Mouse (Mus musculus) limb, embryonic 14.5 days (tissue): Measurements from ENCODE around the gene Gm7030. TPM values are rescaled to one million over a fixed set of nuclear protein-coding genes. Genes with fewer than 3 reads are reported as not detected.
"Not testable (repeated sequence)": the region's sequence is repeated elsewhere in the genome, so short reads cannot be mapped to it uniquely, and the experiment has no call there.

Experiments used
- ATAC-seq: fragments of 200-750 bp; cut with Nextera tagmentation; 2 replicates; pipeline ENCODE4 v1.8.0; 2017; ENCODE audit warnings: low read depth, moderate number of reproducible peaks, moderate TSS enrichment; ENCODE audit not compliant: low FRiP score
- DNase-seq: peaks from one replicate; pipeline ENCODE4 v3.0.0-alpha.2; 2015; ENCODE audit warnings: low spot score
- H3K27ac ChIP-seq: fragments of 300-500 bp; sonication (generic); replicated peaks from 2 replicates; pipeline ENCODE4 v1.5.1; 2014; ENCODE audit warnings: low read depth, mild to moderate bottlenecking, low read length, moderate library complexity, mixed read lengths
- H3K27me3 ChIP-seq: fragments of 300-500 bp; sonication (generic); 2 replicates; pipeline ENCODE4 v1.6.1; 2014; ENCODE audit warnings: low read length, mixed read lengths; ENCODE audit not compliant: control insufficient read depth, insufficient read depth
- H3K36me3 ChIP-seq: fragments of 300-500 bp; sonication (generic); 2 replicates; pipeline ENCODE4 v1.6.1; 2014; ENCODE audit warnings: mild to moderate bottlenecking, low read length, moderate library complexity, mixed read lengths; ENCODE audit not compliant: control insufficient read depth, insufficient read depth
- H3K4me1 ChIP-seq: fragments of 300-500 bp; sonication (generic); 2 replicates; pipeline ENCODE4 v1.6.1; 2014; ENCODE audit warnings: antibody characterized with exemption, low read length, mixed read lengths; ENCODE audit not compliant: control insufficient read depth, insufficient read depth
- H3K4me2 ChIP-seq: fragments of 300-500 bp; sonication (generic); replicated peaks from 2 replicates; pipeline ENCODE4 v1.6.1; 2014; ENCODE audit warnings: low read depth, mild to moderate bottlenecking, low read length, moderate library complexity; ENCODE audit not compliant: severe bottlenecking
- H3K4me3 ChIP-seq: fragments of 300-500 bp; sonication (generic); replicated peaks from 2 replicates; pipeline ENCODE4 v1.5.1; 2014; ENCODE audit warnings: low read length
- H3K9ac ChIP-seq: fragments of 300-500 bp; sonication (generic); 2 replicates; pipeline ENCODE4 v1.6.1; 2014; ENCODE audit warnings: mild to moderate bottlenecking, low read depth, low read length, moderate library complexity; ENCODE audit not compliant: severe bottlenecking
- H3K9me3 ChIP-seq: fragments of 300-500 bp; sonication (generic); 2 replicates; pipeline ENCODE4 v1.6.1; 2016; ENCODE audit warnings: low read length; ENCODE audit not compliant: control insufficient read depth
- POLR2A ChIP-seq: fragments of 200-500 bp; IDR thresholded peaks from 2 replicates; pipeline ENCODE4 v1.8.0; 2012; ENCODE audit warnings: inconsistent platforms, mild to moderate bottlenecking, moderate library complexity, borderline replicate concordance; ENCODE audit not compliant: insufficient read depth, insufficient read length; ENCODE audit errors: extremely low read depth
- WGBS: fragments of 180-500 bp; shearing (Covaris S2); extraction: QIAGEN DNeasy Blood & Tissue Kit; methylation state at CpG from one replicate; pipeline ENCODE4 v1.1.7; 2014; 5-methylcytosine and 5-hydroxymethylcytosine counted together
- polyA plus RNA-seq, 2 experiments: library from polyadenylated mRNA; depleted of rRNA in 1 of 2; stranded (reverse) in 1 of 2; unstranded in 1 of 2; fragments of >200 nt; fragmentation: Nextera tagmentation in 1 of 2; extraction: Ambion mirVana in 1 of 2; gene quantifications; 2 replicates each; pipeline versions ENCODE4 v1.2.1 to v1.2.3; 2012 to 2014

The Gm7030 gene
- polyA plus RNA-seq, 2 experiments, result not detected

DNA sequence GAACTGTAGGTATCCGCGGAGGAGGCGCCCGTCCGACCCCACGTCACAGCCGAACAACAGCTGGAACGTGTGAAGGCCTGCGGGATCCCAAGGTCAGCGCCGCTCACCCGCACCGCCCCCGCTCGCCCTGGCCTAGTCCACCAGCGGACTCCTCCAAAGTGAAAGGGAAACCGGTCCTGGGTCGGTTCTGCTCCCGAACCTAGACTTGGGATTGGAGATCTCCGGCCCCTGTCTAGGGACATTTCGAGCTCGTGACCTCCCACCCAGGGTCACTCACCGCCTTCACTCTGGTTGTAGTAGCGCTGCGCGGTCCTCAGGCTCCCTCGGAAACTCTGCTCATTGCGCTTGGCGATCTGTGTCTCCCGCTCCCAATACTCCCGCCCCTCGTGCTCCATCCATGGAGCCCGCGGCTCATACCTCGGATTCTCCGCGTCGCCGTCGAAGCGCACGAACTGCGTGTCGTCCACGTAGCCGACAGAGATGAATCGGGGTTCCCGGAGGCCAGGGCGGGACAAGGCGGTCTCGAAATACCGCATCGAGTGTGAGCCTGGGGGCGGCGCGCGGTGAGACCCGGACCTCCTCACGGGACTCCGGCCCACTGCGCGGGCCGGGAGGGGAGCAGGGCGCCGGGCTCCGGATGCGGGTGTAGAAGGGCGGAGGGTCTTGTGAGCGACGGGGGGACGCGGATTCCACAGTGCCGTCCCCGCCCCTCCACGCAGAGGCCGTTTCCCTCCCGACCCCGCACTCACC lies 16.1 kb upstream of the Gm7030 start:
- ATAC-seq (no peak), DNase-seq (no peak)
- H3K9me3 ChIP-seq, result no peaks in the 10 kb centered on the region
- H3K27ac ChIP-seq, result no peak overlapping the region
- H3K4me1 ChIP-seq, result no peaks in the 10 kb centered on the region
- H3K27me3 ChIP-seq, result peaks cover 28% of the 10 kb centered on the region
- peak overlapping the region; percentile 31; the same call in 1 of the 2 replicates for H3K9ac ChIP-seq
- no peak for TF ChIP-seq POLR2A
- H3K4me3 ChIP-seq, result peak overlapping the region; percentile 34
- peak overlapping the region; percentile 39 for H3K4me2 ChIP-seq
- 2% methylated on average over 64 of the region's 78 CpGs for WGBS
- H3K36me3 ChIP-seq, result no peaks in the 10 kb centered on the region

- H3K27ac ChIP-seq, ATAC-seq, H3K4me1 ChIP-seq, H3K9me3 ChIP-seq, H3K27me3 ChIP-seq, H3K4me3 ChIP-seq, H3K36me3 ChIP-seq, DNase-seq, H3K9ac ChIP-seq, H3K4me2 ChIP-seq: not testable (repeated sequence)
- 80% methylated on average over 1 of the region's 1 CpGs for WGBS
Observed at GRCm38 (mm10) chr17:36136299-36136848, 7.1 kb upstream of the Gm7030 start.

DNA sequence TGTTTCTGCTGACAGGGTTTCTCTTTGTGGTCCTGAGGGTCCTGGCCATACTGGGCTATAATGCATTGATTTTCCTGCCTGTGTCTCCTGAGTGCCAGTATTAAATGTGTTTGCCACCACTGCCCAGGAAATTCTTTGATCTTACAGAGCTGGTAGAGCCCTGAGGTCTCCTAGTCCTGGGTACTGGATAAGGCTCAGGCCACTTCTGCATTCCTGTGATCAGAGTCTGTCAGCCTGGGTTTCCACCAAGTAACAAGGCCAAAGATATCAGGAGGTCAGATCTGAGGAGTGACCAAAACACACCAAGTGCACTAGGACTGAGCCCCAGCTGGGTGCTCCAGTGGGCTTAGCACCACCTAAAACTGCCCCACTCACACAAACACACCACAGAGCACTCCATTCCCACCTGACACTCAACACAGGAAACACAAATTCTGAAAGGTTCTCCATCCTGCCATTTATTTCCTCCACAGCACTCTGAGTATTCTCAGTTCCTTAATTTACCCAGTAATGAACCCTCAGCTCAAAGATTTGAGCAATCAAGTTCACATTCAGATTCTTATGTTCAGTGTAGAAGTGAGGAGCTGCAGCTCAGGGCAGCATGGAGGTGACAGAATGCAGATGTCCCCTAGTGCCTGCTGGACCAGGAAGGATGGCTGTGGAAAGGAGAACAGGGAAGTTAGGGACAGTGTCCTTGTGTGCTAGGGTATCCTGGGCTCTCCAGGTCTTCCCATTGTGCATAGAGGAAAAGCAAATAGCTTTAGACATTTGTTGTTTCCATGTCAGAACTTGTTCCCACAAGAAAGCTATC lies 6.4 kb upstream of the Gm7030 start:
- not testable (repeated sequence) for DNase-seq, H3K9ac ChIP-seq, H3K4me3 ChIP-seq, H3K27me3 ChIP-seq, ATAC-seq, H3K36me3 ChIP-seq, H3K9me3 ChIP-seq, H3K4me1 ChIP-seq, H3K27ac ChIP-seq, H3K4me2 ChIP-seq

DNA sequence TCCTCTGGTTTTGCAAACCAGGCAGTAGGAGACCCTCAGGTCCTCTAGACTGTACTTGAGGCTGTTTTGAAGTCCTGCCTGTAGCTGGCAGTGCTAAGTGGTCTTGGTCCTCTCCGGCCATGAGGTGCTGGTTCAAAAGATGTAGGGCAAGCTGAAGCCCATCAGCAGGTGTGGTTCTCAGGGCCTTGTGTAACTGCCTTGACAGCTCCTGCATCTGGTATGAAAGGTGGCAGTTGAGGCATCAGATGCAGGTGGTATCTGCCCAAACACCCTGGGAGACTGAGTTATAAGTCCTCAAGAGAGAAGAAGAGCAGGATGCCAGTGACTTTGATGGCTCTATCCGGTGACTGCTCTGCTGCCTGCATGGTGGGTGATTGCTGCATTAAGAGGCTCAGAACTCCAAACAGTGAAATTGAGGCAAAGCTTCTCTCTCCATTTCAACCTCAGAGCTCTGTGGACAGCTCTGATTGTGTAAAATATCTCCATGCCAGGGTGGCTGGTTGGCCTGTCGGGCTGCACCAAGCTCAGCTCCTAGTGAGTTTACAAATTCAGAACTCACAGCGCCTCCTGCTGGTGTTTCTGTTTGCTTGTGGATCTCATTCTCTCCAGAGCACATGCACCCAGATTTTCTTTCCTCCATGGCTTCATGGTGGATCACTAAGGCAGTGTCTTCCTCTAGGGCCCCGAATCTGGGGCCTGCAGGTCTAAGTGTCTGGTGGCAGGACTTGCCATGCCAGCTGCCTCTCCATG lies 2.5 kb upstream of the Gm7030 start:
- no peak for TF ChIP-seq POLR2A
- H3K27ac ChIP-seq, result no peak overlapping the region
- WGBS, result 76% methylated on average over 5 of the region's 5 CpGs
- no peak for ATAC-seq
- no peaks in the 10 kb centered on the region for H3K27me3 ChIP-seq
- H3K36me3 ChIP-seq, result no peaks in the 10 kb centered on the region
- no peak overlapping the region for H3K4me2 ChIP-seq
- DNase-seq, result no peak
- H3K9me3 ChIP-seq, result no peaks in the 10 kb centered on the region
- no peaks in the 10 kb centered on the region for H3K4me1 ChIP-seq
- H3K4me3 ChIP-seq, result no peak overlapping the region
- H3K9ac ChIP-seq, result no peak overlapping the region

DNA sequence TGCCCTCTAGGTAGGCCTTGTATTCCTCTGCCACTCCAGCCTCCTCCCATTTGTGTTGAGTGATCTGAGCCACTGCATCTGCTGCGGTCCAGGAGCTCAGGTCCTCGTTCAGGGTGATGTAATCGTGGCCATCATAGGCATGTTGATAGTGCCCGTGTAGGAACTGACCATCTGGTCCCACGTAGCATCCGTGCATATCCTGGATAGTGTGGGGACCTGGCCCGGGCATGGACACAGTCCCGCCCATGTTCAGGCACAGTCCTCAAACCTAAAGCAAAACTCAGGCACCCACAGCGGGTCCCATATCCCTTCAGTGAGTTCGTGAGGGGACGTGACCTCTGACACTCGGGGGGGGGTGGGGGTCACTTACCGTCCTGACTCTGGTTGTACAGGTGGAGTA lies 700 bp downstream of the Gm7030 start:
- not testable (repeated sequence) for H3K27ac ChIP-seq, H3K4me2 ChIP-seq, H3K36me3 ChIP-seq, H3K27me3 ChIP-seq, H3K9me3 ChIP-seq, DNase-seq, H3K4me3 ChIP-seq, H3K9ac ChIP-seq, ATAC-seq, H3K4me1 ChIP-seq
- WGBS, result 60% methylated on average over 10 of the region's 13 CpGs

DNA sequence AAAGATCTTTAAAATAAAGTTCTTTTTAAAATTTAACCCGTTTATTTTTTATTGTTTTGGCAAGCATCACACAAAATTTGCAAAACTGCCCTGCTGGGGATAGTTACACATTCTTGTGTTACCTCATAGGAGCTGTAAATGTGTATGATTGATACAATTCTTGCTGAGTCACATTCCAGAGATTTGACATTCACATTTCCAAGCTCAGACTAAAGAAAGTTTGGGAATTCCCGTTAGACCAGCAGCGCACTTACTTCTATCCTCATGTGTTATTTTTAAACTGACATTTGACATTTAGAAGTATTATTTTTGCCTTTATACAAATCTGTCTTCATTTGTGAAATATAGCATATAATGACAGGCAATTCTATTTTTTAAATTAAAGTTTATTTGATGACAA lies 5.1 kb downstream of the Gm7030 start:
- H3K9ac ChIP-seq, H3K4me1 ChIP-seq, H3K4me3 ChIP-seq, H3K36me3 ChIP-seq, H3K4me2 ChIP-seq, DNase-seq, H3K9me3 ChIP-seq, ATAC-seq, H3K27ac ChIP-seq, H3K27me3 ChIP-seq: not testable (repeated sequence)
- 54% methylated on average over 3 of the region's 3 CpGs for WGBS

DNA sequence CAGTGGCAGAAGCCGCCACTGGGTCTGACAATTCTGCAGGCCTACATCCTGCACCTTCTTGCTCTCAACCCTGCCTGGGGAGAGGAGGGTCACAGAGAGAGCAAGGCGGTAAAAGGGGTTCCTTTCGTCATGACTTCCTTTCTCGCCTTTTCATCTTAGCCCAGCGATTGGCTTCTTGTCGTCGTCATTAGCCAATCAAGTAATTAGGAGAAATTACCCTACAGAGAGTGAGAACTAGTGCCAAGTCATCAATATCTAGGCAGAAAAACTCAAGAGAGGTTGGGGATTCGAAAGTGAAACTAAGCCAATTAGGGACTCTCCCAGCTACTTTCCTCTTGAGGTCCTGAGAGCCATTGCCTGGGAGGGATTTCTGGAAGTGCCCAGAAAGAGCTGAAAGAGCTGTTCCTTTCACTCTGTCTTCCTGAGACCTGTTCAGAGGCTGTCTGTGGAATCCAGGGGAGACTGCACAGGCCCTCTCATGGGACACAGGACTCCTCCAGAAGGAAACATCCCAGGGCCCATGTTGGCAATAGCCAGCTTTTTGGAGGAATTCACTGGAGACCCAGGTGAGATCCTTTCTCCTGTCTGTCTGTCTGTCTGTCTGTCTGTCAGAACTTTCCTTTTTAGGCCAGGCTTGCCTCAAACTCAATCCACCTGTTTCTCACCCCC lies 7.7 kb downstream of the Gm7030 start, which contains the start of gene Gm19684:
Gene Gm19684, plus strand, starts transcription at position 327 of the 669 bp plus-strand sequence.
- 2% methylated on average over 8 of the region's 8 CpGs for WGBS
- not testable (repeated sequence) for H3K9me3 ChIP-seq, H3K4me1 ChIP-seq, ATAC-seq, H3K36me3 ChIP-seq, H3K4me2 ChIP-seq, H3K9ac ChIP-seq, H3K4me3 ChIP-seq, H3K27ac ChIP-seq
- DNase-seq, result peak; percentile 27
- H3K27me3 ChIP-seq, result peaks cover 15% of the 10 kb centered on the region; the same call in 1 of the 2 replicates
